Mouse (Mus musculus) midbrain, embryonic 16.5 days (tissue): Measurements from ENCODE around the gene Aven. TPM values are rescaled to one million over a fixed set of nuclear protein-coding genes. Genes with fewer than 3 reads are reported as not detected.

Experiments
- ATAC-seq: fragments of 200-750 bp; cut with Nextera tagmentation; 2 replicates; pipeline ENCODE4 v1.8.0; 2017; ENCODE audit warnings: moderate TSS enrichment
- H3K27ac ChIP-seq: fragments of 300-500 bp; sonication (generic); 2 replicates; pipeline ENCODE4 v1.5.1; 2014; ENCODE audit warnings: mild to moderate bottlenecking, low read length, mixed read lengths
- H3K27me3 ChIP-seq: fragments of 300-500 bp; sonication (generic); 2 replicates; pipeline ENCODE4 v1.6.1; 2014; ENCODE audit warnings: low read depth, low read length, mixed read lengths; ENCODE audit not compliant: control insufficient read depth, insufficient read depth
- H3K36me3 ChIP-seq: fragments of 300-500 bp; sonication (generic); 2 replicates; pipeline ENCODE4 v1.6.1; 2014; ENCODE audit warnings: mild to moderate bottlenecking, low read length, moderate library complexity, mixed read lengths; ENCODE audit not compliant: control insufficient read depth, insufficient read depth
- H3K4me1 ChIP-seq: fragments of 300-500 bp; sonication (generic); 2 replicates; pipeline ENCODE4 v1.6.1; 2014; ENCODE audit warnings: mild to moderate bottlenecking, low read length, mixed read lengths; ENCODE audit not compliant: control insufficient read depth, insufficient read depth
- H3K4me2 ChIP-seq: fragments of 300-500 bp; sonication (generic); 2 replicates; pipeline ENCODE4 v1.6.1; 2014; ENCODE audit warnings: mild to moderate bottlenecking, low read length, mixed read lengths
- H3K4me3 ChIP-seq: fragments of 300-500 bp; sonication (generic); 2 replicates; pipeline ENCODE4 v1.5.1; 2014; ENCODE audit warnings: low read depth, mild to moderate bottlenecking, low read length, moderate library complexity, mixed read lengths
- H3K9ac ChIP-seq: fragments of 300-500 bp; sonication (generic); 2 replicates; pipeline ENCODE4 v1.6.1; 2014; ENCODE audit warnings: low read depth, low read length, mixed read lengths
- H3K9me3 ChIP-seq: fragments of 300-500 bp; sonication (generic); replicated peaks from 2 replicates; pipeline ENCODE4 v1.6.1; 2014; ENCODE audit warnings: mild to moderate bottlenecking, low read length, mixed read lengths; ENCODE audit not compliant: control insufficient read depth, poor library complexity, severe bottlenecking
- WGBS: fragments of 180-500 bp; shearing (Covaris S2); extraction: QIAGEN DNeasy Blood & Tissue Kit; methylation state at CpG from one replicate; pipeline ENCODE4 v1.1.7; 2014; 5-methylcytosine and 5-hydroxymethylcytosine counted together
- microRNA-seq: library from miRNA; unstranded; fragments of <30 nt; microRNA quantifications from one replicate; pipeline ENCODE4, GENCODE M21; 2017
- polyA plus RNA-seq: library from polyadenylated mRNA; unstranded; fragments of >200 nt; fragmentation: Nextera tagmentation; extraction: Ambion mirVana; gene quantifications from 2 replicates; pipeline ENCODE4 v1.2.1, GENCODE M21; 2015

The Aven gene
- polyA plus RNA-seq, 1 experiment from 2014 or later: 2.6 TPM

DNA sequence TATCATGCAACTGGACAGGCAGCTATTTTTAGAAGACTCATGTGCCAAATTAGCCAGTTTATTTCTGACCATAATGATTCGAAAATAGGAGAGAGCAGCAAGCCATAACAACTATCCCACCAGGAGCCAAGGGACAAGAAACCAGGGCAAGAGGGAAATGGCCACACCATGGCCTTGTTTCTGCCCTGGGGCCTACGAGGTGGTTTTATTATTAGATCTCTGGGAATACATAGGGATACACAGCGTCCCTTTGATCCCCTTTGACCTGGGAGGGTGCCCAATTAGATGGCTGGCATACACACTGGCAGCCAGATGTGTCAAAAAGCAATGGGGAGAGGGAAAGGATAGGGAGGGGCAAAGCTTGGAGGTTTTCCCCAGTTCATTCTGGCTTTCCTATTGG lies 161.1 kb downstream of the Aven start:
- ATAC-seq: no peak
- Histone ChIP-seq H3K4me1 (no peaks in the 10 kb centered on the region), H3K4me2 (no peak overlapping the region), H3K4me3 (no peak overlapping the region), H3K9ac (no peak overlapping the region), H3K36me3 (0 out of 2 replicates have a peak, but pooled peaks cover 3% of the 10 kb centered on the region), H3K9me3 (no peaks in the 10 kb centered on the region), H3K27me3 (no peaks in the 10 kb centered on the region), H3K27ac (no peak overlapping the region)
- 71% methylated on average over 3 of the region's 3 CpGs for WGBS

GRCm38 (mm10) chr2:112656131-112656530 lies 163.4 kb downstream of the Aven start:
- Histone ChIP-seq H3K4me3 (no peak overlapping the region), H3K36me3 (no peaks in the 10 kb centered on the region), H3K9ac (no peak overlapping the region), H3K27ac (no peak overlapping the region), H3K9me3 (no peaks in the 10 kb centered on the region), H3K27me3 (no peaks in the 10 kb centered on the region), H3K4me2 (no peak overlapping the region), H3K4me1 (no peaks in the 10 kb centered on the region)
- WGBS: 66% methylated on average over 5 of the region's 5 CpGs
- no peak for ATAC-seq

- Histone ChIP-seq H3K9ac (no peak overlapping the region), H3K4me3 (no peak overlapping the region), H3K4me1 (no peaks in the 10 kb centered on the region), H3K27me3 (no peaks in the 10 kb centered on the region), H3K27ac (no peak overlapping the region), H3K4me2 (no peak overlapping the region), H3K36me3 (no peaks in the 10 kb centered on the region), H3K9me3 (no peaks in the 10 kb centered on the region)
- no peak for ATAC-seq
- WGBS: 78% methylated on average over 3 of the region's 3 CpGs
Observed at GRCm38 (mm10) chr2:112669461-112669860, 176.7 kb downstream of the Aven start.

GRCm38 (mm10) chr2:112676175-112676574 lies 183.4 kb downstream of the Aven start:
- no peak for ATAC-seq
- WGBS: 95% methylated on average over 2 of the region's 2 CpGs
- Histone ChIP-seq H3K27me3 (no peaks in the 10 kb centered on the region), H3K4me2 (no peak overlapping the region), H3K4me1 (no peaks in the 10 kb centered on the region), H3K36me3 (no peaks in the 10 kb centered on the region), H3K27ac (no peak overlapping the region), H3K9me3 (no peaks in the 10 kb centered on the region), H3K4me3 (no peak overlapping the region), H3K9ac (no peak overlapping the region)

DNA sequence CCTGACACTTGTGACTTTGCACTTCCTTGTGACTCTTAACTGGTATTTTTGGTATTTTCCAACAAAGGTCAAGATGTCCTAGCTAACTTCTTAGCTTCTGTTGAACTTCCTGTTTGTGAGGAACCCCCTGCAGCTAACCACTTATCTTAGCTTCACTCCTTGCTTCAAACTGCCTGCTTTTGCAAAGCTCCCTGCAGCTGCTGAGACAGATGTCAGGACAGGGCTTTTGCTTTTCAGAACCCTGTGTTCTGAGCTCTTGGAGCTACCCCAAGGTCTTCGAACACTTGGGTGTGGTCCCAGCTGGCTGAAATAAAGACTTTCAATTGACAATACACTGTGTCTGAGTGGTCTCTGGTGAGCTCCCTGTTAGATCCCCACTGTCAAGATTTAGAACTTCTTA lies 184.0 kb downstream of the Aven start:
- Histone ChIP-seq H3K27ac (no peak overlapping the region), H3K27me3 (no peaks in the 10 kb centered on the region), H3K4me2 (no peak overlapping the region), H3K4me1 (no peaks in the 10 kb centered on the region), H3K9ac (no peak overlapping the region), H3K4me3 (no peak overlapping the region), H3K36me3 (no peaks in the 10 kb centered on the region), H3K9me3 (no peaks in the 10 kb centered on the region)
- WGBS: 29% methylated on average over 1 of the region's 1 CpGs
- ATAC-seq: no peak

DNA sequence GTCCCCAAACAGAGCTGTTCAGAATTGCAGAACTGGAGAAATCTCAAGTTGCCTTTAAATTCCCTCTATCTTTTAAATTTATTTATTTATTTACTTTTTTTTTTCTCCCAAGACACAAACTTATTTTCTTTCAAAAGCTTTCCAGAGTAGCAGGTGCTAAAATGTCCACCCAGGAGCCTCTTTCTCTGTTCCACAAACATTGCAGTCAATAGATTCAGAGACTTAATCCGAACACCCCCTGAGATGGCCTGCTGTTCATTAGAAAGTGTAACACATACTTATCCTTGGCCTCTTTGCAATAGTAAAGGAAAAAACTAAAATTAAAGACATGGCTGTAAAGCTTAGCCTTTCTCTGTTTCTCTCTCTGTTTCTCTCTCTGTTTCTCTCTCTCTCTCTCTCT lies 184.5 kb downstream of the Aven start:
- Histone ChIP-seq H3K4me2 (no peak overlapping the region), H3K4me3 (no peak overlapping the region), H3K4me1 (no peaks in the 10 kb centered on the region), H3K36me3 (no peaks in the 10 kb centered on the region), H3K27me3 (no peaks in the 10 kb centered on the region), H3K9me3 (no peaks in the 10 kb centered on the region), H3K27ac (no peak overlapping the region), H3K9ac (no peak overlapping the region)
- 17% methylated on average over 1 of the region's 1 CpGs for WGBS
- no peak for ATAC-seq

- H3K4me3 ChIP-seq: no peak overlapping the region
- H3K27ac ChIP-seq: no peak overlapping the region
- H3K9me3 ChIP-seq: no peaks in the 10 kb centered on the region
- 82% methylated on average over 5 of the region's 5 CpGs for WGBS
- no peaks in the 10 kb centered on the region for H3K4me1 ChIP-seq
- H3K36me3 ChIP-seq: no peaks in the 10 kb centered on the region
- ATAC-seq: no peak
- no peak overlapping the region for H3K9ac ChIP-seq
- no peaks in the 10 kb centered on the region for H3K27me3 ChIP-seq
- H3K4me2 ChIP-seq: no peak overlapping the region
Observed at GRCm38 (mm10) chr2:112681817-112682216, 189.1 kb downstream of the Aven start.

Small RNA genes within 50 kb of the gene (microRNA-seq; reads per million reads assigned to microRNA genes)
- gene Gm44374: not detected

Other genes starting within 250 kb of the Aven start
- gene Nutm1, start 233.7 kb upstream of the Aven start, polyA plus RNA-seq: not detected in 2 replicates
- gene Nop10, start 231.0 kb upstream of the Aven start, polyA plus RNA-seq: 153 and 155 TPM in 2 replicates
- 19.2 and 20.8 TPM in 2 replicates for gene Slc12a6, start 227.1 kb upstream of the Aven start, polyA plus RNA-seq
- 0.08 TPM in 1 of 2 replicates, not detected in the other for gene Gm21985, start 226.7 kb upstream of the Aven start, polyA plus RNA-seq
- 179 and 195 TPM in 2 replicates for gene Emc4, start 124.9 kb upstream of the Aven start, polyA plus RNA-seq
- gene Katnbl1, start 113.8 kb upstream of the Aven start, polyA plus RNA-seq: 30.7 and 32.0 TPM in 2 replicates
- 22.2 and 23.3 TPM in 2 replicates for gene Emc7, start 38.0 kb upstream of the Aven start, polyA plus RNA-seq
- gene Chrm5, start 12.2 kb upstream of the Aven start, polyA plus RNA-seq: 1.4 and 1.5 TPM in 2 replicates